Mouse (Mus musculus) activated CD4-positive, CD25-positive, alpha-beta regulatory T cell, adult 9 weeks (primary cell): ENCODE measurements around the gene Maob. TPM values are rescaled to one million over a fixed set of nuclear protein-coding genes. Genes with fewer than 3 reads are reported as not detected.

Experiments used
- polyA plus RNA-seq: library from polyadenylated mRNA; unstranded; fragments of 100-300 nt; shearing (Covaris generic); gene quantifications from one replicate; pipeline ENCODE4 v1.2.1, GENCODE M21; 2017

Maob gene
- not detected for polyA plus RNA-seq

DNA sequence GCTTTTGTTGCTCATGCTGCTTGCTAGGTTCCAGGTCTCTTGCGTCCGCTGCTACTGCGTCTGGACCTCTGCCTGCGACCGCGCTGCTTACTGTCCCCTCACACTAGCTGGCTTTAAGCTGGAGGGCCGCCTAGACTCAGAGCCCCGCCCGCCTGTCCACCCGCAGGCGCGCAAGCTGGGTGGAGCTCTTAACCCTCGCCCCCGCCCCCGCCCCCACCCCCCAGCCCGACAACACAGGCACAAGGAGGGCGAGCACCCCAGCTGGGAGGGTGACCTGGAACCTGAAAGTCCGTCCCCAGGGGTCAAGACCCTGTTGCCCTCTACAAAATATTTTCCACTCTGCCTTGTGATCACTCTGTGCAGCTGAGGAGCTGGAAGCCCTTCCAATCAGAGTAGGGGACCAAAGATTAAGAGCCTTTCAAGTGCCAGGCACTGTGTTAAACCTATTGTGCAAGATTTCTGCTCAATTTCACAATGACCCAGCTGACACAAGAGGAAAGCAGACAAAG, at the start of gene Maob:
Gene Maob (minus strand): TSS at position 106 of the 509 bp plus-strand sequence.

Other genes starting within 250 kb of the Maob start
- 0.11 TPM for gene Maoa, start 197.7 kb downstream of the Maob start, polyA plus RNA-seq
- not detected for gene Ndp, start 94.4 kb upstream of the Maob start, polyA plus RNA-seq